Mouse (Mus musculus) liver, postnatal 0 days (tissue): ENCODE results near the gene Glis2. TPM values are rescaled to one million over a fixed set of nuclear protein-coding genes. Genes with fewer than 3 reads are reported as not detected.
A peak's percentile ranks its signal among the peaks of the same experiment; 100 is the strongest.

ENCODE experiments used
- ATAC-seq: fragments of 200-750 bp; cut with Nextera tagmentation; 2 replicates; pipeline ENCODE4 v1.8.0; 2017; ENCODE audit warnings: mild to moderate bottlenecking, moderate library complexity
- DNase-seq: peaks from one replicate; pipeline ENCODE4 v3.0.0-alpha.2; 2016
- H3K27ac ChIP-seq: fragments of 300-500 bp; sonication (generic); 2 replicates; pipeline ENCODE4 v1.5.1; 2014; ENCODE audit warnings: antibody characterized with exemption, moderate library complexity, mild to moderate bottlenecking, low read depth
- H3K27me3 ChIP-seq: fragments of 300-500 bp; sonication (generic); 2 replicates; pipeline ENCODE4 v1.6.1; 2014; ENCODE audit warnings: low read length, control low read depth, mixed read lengths; ENCODE audit not compliant: insufficient read depth
- H3K36me3 ChIP-seq: fragments of 300-500 bp; sonication (generic); replicated peaks from 2 replicates; pipeline ENCODE4 v1.6.1; 2014; ENCODE audit warnings: mild to moderate bottlenecking, control low read depth, low read length, moderate library complexity, mixed read lengths; ENCODE audit not compliant: insufficient read depth
- H3K4me1 ChIP-seq: fragments of 300-500 bp; sonication (generic); 2 replicates; pipeline ENCODE4 v1.6.1; 2014; ENCODE audit warnings: antibody characterized with exemption, mild to moderate bottlenecking, control low read depth; ENCODE audit not compliant: insufficient read depth
- H3K4me2 ChIP-seq: fragments of 300-500 bp; sonication (generic); 2 replicates; pipeline ENCODE4 v1.6.1; 2014; ENCODE audit warnings: low read depth, mild to moderate bottlenecking, low read length, moderate library complexity, mixed read lengths
- H3K4me3 ChIP-seq: fragments of 300-500 bp; sonication (generic); 2 replicates; pipeline ENCODE4 v1.5.1; 2014; ENCODE audit warnings: low read depth, low read length
- H3K9ac ChIP-seq: fragments of 300-500 bp; sonication (generic); replicated peaks from 2 replicates; pipeline ENCODE4 v1.6.1; 2014; ENCODE audit warnings: mild to moderate bottlenecking, moderate library complexity
- H3K9me3 ChIP-seq: fragments of 300-500 bp; sonication (generic); 2 replicates; pipeline ENCODE4 v1.6.1; 2016; ENCODE audit warnings: mild to moderate bottlenecking, control low read depth, low read length, mixed read lengths
- CTCF ChIP-seq: sonication (generic); IDR thresholded peaks from 2 replicates; pipeline ENCODE4 v1.5.1; 2016; ENCODE audit warnings: antibody characterized with exemption, low read depth
- EP300 ChIP-seq: IDR thresholded peaks from 2 replicates; pipeline ENCODE4 v1.6.1; 2016; ENCODE audit warnings: antibody characterized with exemption, low read depth, mild to moderate bottlenecking
- WGBS: fragments of 180-500 bp; shearing (Covaris S2); extraction: QIAGEN DNeasy Blood & Tissue Kit; methylation state at CpG from one replicate; pipeline ENCODE4 v1.1.7; 2014; ENCODE audit not compliant: insufficient replicate concordance; 5-methylcytosine and 5-hydroxymethylcytosine counted together
- polyA plus RNA-seq: library from polyadenylated mRNA; unstranded; fragments of >200 nt; fragmentation: Nextera tagmentation; extraction: Ambion mirVana; gene quantifications from 2 replicates; pipeline ENCODE4 v1.2.1, GENCODE M21; 2015

Glis2 gene
- polyA plus RNA-seq, 1 experiment from 2014 or later = 1.7 TPM

- H3K9ac ChIP-seq = peak overlapping the region; percentile 21; the same call in 1 of the 2 replicates
- ATAC-seq (no peak), DNase-seq (no peak)
- no peaks in the 10 kb centered on the region for H3K27me3 ChIP-seq
- peaks cover 42% of the 10 kb centered on the region for H3K4me1 ChIP-seq
- no peaks in the 10 kb centered on the region for H3K9me3 ChIP-seq
- peaks cover 18% of the 10 kb centered on the region for H3K36me3 ChIP-seq
- TF ChIP-seq CTCF (no peak), EP300 (no peak)
- H3K4me2 ChIP-seq = no peak overlapping the region
- no peak overlapping the region for H3K4me3 ChIP-seq
- 84% methylated on average over 6 of the region's 6 CpGs for WGBS
- H3K27ac ChIP-seq = 0 out of 2 replicates have a peak overlapping the region, but pooled peaks have one; percentile 89
These were observed 48.4 kb downstream of the Glis2 start for GRCm38 (mm10) chr16:4642937-4643336.

GRCm38 (mm10) chr16:4643670-4644419 lies 49.3 kb downstream of the Glis2 start:
- H3K4me2 ChIP-seq = no peak overlapping the region
- H3K9ac ChIP-seq = peak overlapping the region; percentile 26
- 79% methylated on average over 11 of the region's 11 CpGs for WGBS
- no peak overlapping the region for H3K27ac ChIP-seq
- no peak for ATAC-seq
- H3K4me1 ChIP-seq = peaks cover 42% of the 10 kb centered on the region
- H3K27me3 ChIP-seq = no peaks in the 10 kb centered on the region
- peaks cover 23% of the 10 kb centered on the region for H3K36me3 ChIP-seq
- H3K9me3 ChIP-seq = no peaks in the 10 kb centered on the region
- H3K4me3 ChIP-seq = no peak overlapping the region
- TF ChIP-seq CTCF (no peak), EP300 (no peak)
- DNase-seq = peak; percentile 50

GRCm38 (mm10) chr16:4645867-4646266 lies 51.4 kb downstream of the Glis2 start:
- H3K4me3 ChIP-seq = no peak overlapping the region
- DNase-seq (no peak), ATAC-seq (no peak)
- no peaks in the 10 kb centered on the region for H3K27me3 ChIP-seq
- H3K27ac ChIP-seq = no peak overlapping the region
- TF ChIP-seq CTCF (no peak), EP300 (no peak)
- 77% methylated on average over 4 of the region's 4 CpGs for WGBS
- peaks cover 40% of the 10 kb centered on the region for H3K36me3 ChIP-seq
- no peak overlapping the region for H3K9ac ChIP-seq
- no peak overlapping the region for H3K4me2 ChIP-seq
- no peaks in the 10 kb centered on the region for H3K9me3 ChIP-seq
- peaks cover 27% of the 10 kb centered on the region for H3K4me1 ChIP-seq

GRCm38 (mm10) chr16:4646831-4647230 lies 52.3 kb downstream of the Glis2 start:
- peaks cover 19% of the 10 kb centered on the region for H3K4me1 ChIP-seq
- no peak for DNase-seq
- WGBS = 76% methylated on average over 4 of the region's 4 CpGs
- H3K27me3 ChIP-seq = no peaks in the 10 kb centered on the region
- H3K4me2 ChIP-seq = no peak overlapping the region
- no peak for TF ChIP-seq EP300
- H3K36me3 ChIP-seq = peaks cover 49% of the 10 kb centered on the region
- H3K9me3 ChIP-seq = no peaks in the 10 kb centered on the region
- H3K4me3 ChIP-seq = no peak overlapping the region
- H3K9ac ChIP-seq = no peak overlapping the region
- ATAC-seq = no peak
- no peak overlapping the region for H3K27ac ChIP-seq

GRCm38 (mm10) chr16:4647651-4648141 lies 53.2 kb downstream of the Glis2 start:
- 79% methylated on average over 13 of the region's 13 CpGs for WGBS
- Histone ChIP-seq H3K4me2 (no peak overlapping the region), H3K9me3 (no peaks in the 10 kb centered on the region), H3K9ac (no peak overlapping the region), H3K27me3 (no peaks in the 10 kb centered on the region), H3K4me3 (no peak overlapping the region), H3K27ac (no peak overlapping the region), H3K4me1 (peaks cover 10% of the 10 kb centered on the region), H3K36me3 (peaks cover 56% of the 10 kb centered on the region)
- TF ChIP-seq EP300 (no peak), CTCF (no peak)
- no peak for ATAC-seq
- no peak for DNase-seq

- H3K9ac ChIP-seq = no peak overlapping the region
- 88% methylated on average over 28 of the region's 28 CpGs for WGBS
- H3K4me3 ChIP-seq = no peak overlapping the region
- ATAC-seq (no peak), DNase-seq (no peak)
- H3K27ac ChIP-seq = no peak overlapping the region
- H3K4me2 ChIP-seq = no peak overlapping the region
- peaks cover 3% of the 10 kb centered on the region; the same call in 1 of the 2 replicates for H3K4me1 ChIP-seq
- no peaks in the 10 kb centered on the region for H3K27me3 ChIP-seq
- H3K9me3 ChIP-seq = no peaks in the 10 kb centered on the region
- peaks cover 59% of the 10 kb centered on the region for H3K36me3 ChIP-seq
- no peak for TF ChIP-seq EP300
- TF ChIP-seq CTCF = no peak
These were observed 54.0 kb downstream of the Glis2 start for GRCm38 (mm10) chr16:4648416-4649023.
